Mouse (Mus musculus) kidney, embryonic 16.5 days (tissue): Measurements from ENCODE around the gene Arhgap45. TPM values are rescaled to one million over a fixed set of nuclear protein-coding genes. Genes with fewer than 3 reads are reported as not detected.
"Not testable (repeated sequence)": the region's sequence is repeated elsewhere in the genome, so short reads cannot be mapped to it uniquely, and the experiment has no call there.

Experiments used
- ATAC-seq: fragments of 200-750 bp; cut with Nextera tagmentation; 2 replicates; pipeline ENCODE4 v1.8.0; 2017; ENCODE audit warnings: moderate TSS enrichment; ENCODE audit not compliant: low FRiP score, low TSS enrichment
- H3K27ac ChIP-seq: fragments of 300-500 bp; sonication (generic); 2 replicates; pipeline ENCODE4 v1.5.1; 2014; ENCODE audit warnings: low read length
- H3K27me3 ChIP-seq: fragments of 300-500 bp; sonication (generic); 2 replicates; pipeline ENCODE4 v1.6.1; 2014; ENCODE audit warnings: low read length, control low read depth, mixed read lengths; ENCODE audit not compliant: insufficient read depth
- H3K36me3 ChIP-seq: fragments of 300-500 bp; sonication (generic); 2 replicates; pipeline ENCODE4 v1.6.1; 2014; ENCODE audit warnings: low read length, control low read depth, mixed read lengths; ENCODE audit not compliant: insufficient read depth
- H3K4me1 ChIP-seq: fragments of 300-500 bp; sonication (generic); 2 replicates; pipeline ENCODE4 v1.6.1; 2014; ENCODE audit warnings: low read length, control low read depth, mixed read lengths; ENCODE audit not compliant: insufficient read depth
- H3K4me2 ChIP-seq: fragments of 300-500 bp; sonication (generic); replicated peaks from 2 replicates; pipeline ENCODE4 v1.6.1; 2014; ENCODE audit warnings: low read depth, low read length
- H3K4me3 ChIP-seq: fragments of 300-500 bp; sonication (generic); 2 replicates; pipeline ENCODE4 v1.5.1; 2014; ENCODE audit warnings: mild to moderate bottlenecking, low read length
- H3K9ac ChIP-seq: fragments of 300-500 bp; sonication (generic); replicated peaks from 2 replicates; pipeline ENCODE4 v1.6.1; 2014; ENCODE audit warnings: low read length
- H3K9me3 ChIP-seq: fragments of 300-500 bp; sonication (generic); 2 replicates; pipeline ENCODE4 v1.6.1; 2016; ENCODE audit warnings: low read length, control low read depth
- WGBS: fragments of 180-500 bp; shearing (Covaris S2); extraction: QIAGEN DNeasy Blood & Tissue Kit; methylation state at CpG from one replicate; pipeline ENCODE4 v1.1.7; 2014; 5-methylcytosine and 5-hydroxymethylcytosine counted together
- polyA plus RNA-seq: library from polyadenylated mRNA; unstranded; fragments of >200 nt; fragmentation: Nextera tagmentation; extraction: Ambion mirVana; gene quantifications from 2 replicates; pipeline ENCODE4 v1.2.1, GENCODE M21; 2015

The Arhgap45 gene
- polyA plus RNA-seq, 1 experiment from 2014 or later = 11.3 TPM

- Histone ChIP-seq H3K9ac (no peak overlapping the region), H3K9me3 (no peaks in the 10 kb centered on the region), H3K36me3 (no peaks in the 10 kb centered on the region), H3K4me2 (no peak overlapping the region), H3K4me1 (peaks cover 39% of the 10 kb centered on the region), H3K27ac (peak overlapping the region; percentile 5; the same call in 1 of the 2 replicates), H3K4me3 (no peak overlapping the region), H3K27me3 (no peaks in the 10 kb centered on the region)
- ATAC-seq = no peak
- whole genome bisulfite sequencing = 69% methylated on average over 3 of the region's 3 CpGs
These were observed 32.4 kb downstream of the Arhgap45 start for GRCm38 (mm10) chr10:80048834-80049233.

- ATAC-seq = no peak
- H3K9ac ChIP-seq = no peak overlapping the region
- no peaks in the 10 kb centered on the region for H3K36me3 ChIP-seq
- no peak overlapping the region for H3K27ac ChIP-seq
- no peak overlapping the region for H3K4me2 ChIP-seq
- no peaks in the 10 kb centered on the region for H3K9me3 ChIP-seq
- H3K4me1 ChIP-seq = peaks cover 46% of the 10 kb centered on the region
- whole genome bisulfite sequencing = 31% methylated on average over 6 of the region's 6 CpGs
- no peaks in the 10 kb centered on the region for H3K27me3 ChIP-seq
- H3K4me3 ChIP-seq = no peak overlapping the region
These were observed 33.8 kb downstream of the Arhgap45 start for GRCm38 (mm10) chr10:80050244-80050643.

GRCm38 (mm10) chr10:80050885-80051617, 34.6 kb downstream of the Arhgap45 start:
- H3K4me3 ChIP-seq = no peak overlapping the region
- H3K9me3 ChIP-seq = no peaks in the 10 kb centered on the region
- H3K27ac ChIP-seq = peak overlapping the region; percentile 67
- WGBS = 31% methylated on average over 15 of the region's 15 CpGs
- H3K4me2 ChIP-seq = no peak overlapping the region
- H3K36me3 ChIP-seq = peaks cover 6% of the 10 kb centered on the region
- peak overlapping the region; percentile 48 for H3K9ac ChIP-seq
- no peak for ATAC-seq
- no peaks in the 10 kb centered on the region for H3K27me3 ChIP-seq
- peaks cover 53% of the 10 kb centered on the region for H3K4me1 ChIP-seq

DNA sequence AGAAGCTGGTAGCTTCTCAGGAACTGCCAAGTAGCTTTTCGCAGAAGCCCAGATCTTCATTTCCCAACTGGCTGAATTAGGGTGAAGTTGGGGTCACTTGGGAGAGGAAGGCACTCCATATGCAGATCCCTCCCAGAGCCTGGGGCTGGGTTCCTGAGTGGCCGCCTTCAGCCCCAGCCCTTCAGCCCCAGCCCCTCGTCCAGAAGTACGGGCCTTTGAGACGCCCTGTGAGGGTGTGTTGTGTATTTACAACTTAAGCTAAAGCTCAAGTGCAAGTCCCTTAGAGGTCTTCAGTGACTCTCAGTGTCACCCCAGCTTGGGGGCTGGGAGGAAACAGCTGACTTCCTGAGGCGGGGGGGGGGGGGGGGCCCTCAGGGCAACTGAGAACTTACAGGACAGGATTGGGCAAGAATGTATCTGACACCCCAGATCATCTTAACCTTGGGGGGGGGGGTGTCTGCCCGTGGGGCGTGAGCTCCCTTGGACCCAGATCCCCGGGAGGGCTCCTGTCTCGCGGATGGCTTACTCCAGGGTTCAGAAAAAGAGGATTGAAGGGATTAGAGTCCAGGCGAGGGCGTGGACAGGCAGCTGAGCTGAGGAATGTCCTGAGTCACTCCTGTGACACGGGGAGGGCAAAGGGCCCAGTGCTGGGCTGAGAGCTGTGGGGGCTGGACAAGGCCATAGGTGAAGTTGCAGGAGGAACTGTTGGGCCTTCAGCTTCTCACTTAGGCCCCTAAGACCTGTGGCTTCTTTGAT, 35.3 kb downstream of the Arhgap45 start:
- Histone ChIP-seq H3K4me1 (peaks cover 53% of the 10 kb centered on the region), H3K27ac (peak overlapping the region; percentile 67), H3K36me3 (peaks cover 12% of the 10 kb centered on the region), H3K4me3 (no peak overlapping the region), H3K4me2 (no peak overlapping the region), H3K27me3 (no peaks in the 10 kb centered on the region), H3K9ac (peak overlapping the region; percentile 48), H3K9me3 (no peaks in the 10 kb centered on the region)
- ATAC-seq = peak; percentile 12; the same call in 1 of the 2 replicates
- 40% methylated on average over 13 of the region's 14 CpGs for WGBS

DNA sequence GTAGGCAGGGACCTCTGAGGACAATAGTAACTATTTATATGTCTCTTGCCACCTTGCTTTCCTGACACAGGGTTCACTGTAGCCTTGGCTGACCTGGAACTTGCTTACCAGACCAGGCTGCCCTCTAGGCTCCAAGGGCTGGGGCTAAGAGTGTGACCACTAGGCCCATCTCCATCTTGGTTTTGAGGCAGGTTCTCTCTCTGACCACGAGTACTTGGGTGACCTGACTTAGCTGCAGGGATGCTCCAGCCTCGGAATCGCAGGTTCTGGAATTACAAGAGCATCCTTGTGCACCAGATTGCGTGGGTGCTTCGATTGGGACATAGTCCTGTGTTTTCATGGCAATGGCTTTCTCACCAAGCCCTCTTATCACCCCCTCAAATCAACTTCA, 35.9 kb downstream of the Arhgap45 start:
- Histone ChIP-seq H3K36me3 (peaks cover 17% of the 10 kb centered on the region), H3K4me1 (peaks cover 51% of the 10 kb centered on the region), H3K4me3 (no peak overlapping the region), H3K9me3 (no peaks in the 10 kb centered on the region), H3K9ac (peak overlapping the region; percentile 48), H3K4me2 (0 out of 2 replicates have a peak overlapping the region, but pooled peaks have one; percentile 61), H3K27me3 (no peaks in the 10 kb centered on the region), H3K27ac (peak overlapping the region; percentile 67)
- no peak for ATAC-seq
- WGBS = 86% methylated on average over 5 of the region's 5 CpGs

DNA sequence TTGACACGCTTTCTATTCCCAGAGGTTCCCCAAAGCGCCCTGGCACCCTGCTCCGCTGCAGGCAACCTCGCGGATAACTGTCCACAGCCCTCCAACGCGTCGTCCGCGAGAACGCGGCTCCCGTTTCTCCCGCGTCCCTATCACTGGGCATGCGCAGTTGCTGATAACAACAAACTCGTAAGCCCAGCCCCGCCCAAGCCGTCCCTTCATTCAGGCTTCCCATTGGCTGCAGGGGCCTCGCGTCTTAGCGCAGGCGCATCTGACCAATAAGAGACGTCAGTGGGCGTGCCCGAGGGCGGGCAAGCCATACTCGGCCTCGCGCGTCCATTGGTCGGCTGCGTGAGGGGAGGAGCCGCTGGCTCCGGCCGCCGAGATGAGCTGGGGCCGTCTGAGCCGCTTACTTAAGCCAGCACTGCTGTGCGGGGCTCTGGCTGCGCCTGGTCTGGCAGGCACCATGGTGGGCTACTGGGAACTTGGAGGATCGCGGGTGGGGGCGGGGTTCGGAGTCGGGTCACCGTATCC, 36.9 kb downstream of the Arhgap45 start:
- peak; percentile 97 for ATAC-seq

GRCm38 (mm10) chr10:80053831-80054815, 37.7 kb downstream of the Arhgap45 start:
- peak overlapping the region; percentile 86 for H3K4me2 ChIP-seq
- peaks cover 33% of the 10 kb centered on the region for H3K36me3 ChIP-seq
- H3K27ac ChIP-seq = peak overlapping the region; percentile 98
- H3K27me3 ChIP-seq = no peaks in the 10 kb centered on the region
- peak overlapping the region; percentile 95 for H3K9ac ChIP-seq
- peaks cover 43% of the 10 kb centered on the region for H3K4me1 ChIP-seq
- peak overlapping the region; percentile 81 for H3K4me3 ChIP-seq
- under 1% methylated on average over 77 of the region's 77 CpGs for WGBS
- no peaks in the 10 kb centered on the region for H3K9me3 ChIP-seq
- peak; percentile 50 for ATAC-seq

More for the DNA sequence above, 36.9 kb downstream of the Arhgap45 start:
- H3K27me3 ChIP-seq = no peaks in the 10 kb centered on the region
- WGBS = under 1% methylated on average over 47 of the region's 47 CpGs
- peaks cover 27% of the 10 kb centered on the region for H3K36me3 ChIP-seq
- H3K4me1 ChIP-seq = peaks cover 43% of the 10 kb centered on the region
- H3K9me3 ChIP-seq = no peaks in the 10 kb centered on the region
- H3K27ac ChIP-seq = peak overlapping the region; percentile 98
- peak overlapping the region; percentile 86 for H3K4me2 ChIP-seq
- H3K4me3 ChIP-seq = peak overlapping the region; percentile 81
- peak overlapping the region; percentile 95 for H3K9ac ChIP-seq

GRCm38 (mm10) chr10:80054911-80055310, 38.5 kb downstream of the Arhgap45 start:
- ATAC-seq, H3K27me3 ChIP-seq, H3K9me3 ChIP-seq: not testable (repeated sequence)
- peak overlapping the region; percentile 95 for H3K9ac ChIP-seq
- H3K4me2 ChIP-seq = peak overlapping the region; percentile 86
- 6% methylated on average over 2 of the region's 3 CpGs for WGBS
- peak overlapping the region; percentile 81 for H3K4me3 ChIP-seq
- peaks cover 40% of the 10 kb centered on the region for H3K36me3 ChIP-seq
- H3K4me1 ChIP-seq = peaks cover 43% of the 10 kb centered on the region
- peak overlapping the region; percentile 98; the same call in 1 of the 2 replicates for H3K27ac ChIP-seq

- Histone ChIP-seq H3K9ac (peak overlapping the region; percentile 95), H3K9me3 (no peaks in the 10 kb centered on the region), H3K4me1 (peaks cover 39% of the 10 kb centered on the region), H3K27me3 (no peaks in the 10 kb centered on the region), H3K36me3 (peaks cover 42% of the 10 kb centered on the region), H3K27ac (no peak overlapping the region), H3K4me3 (peak overlapping the region; percentile 81), H3K4me2 (peak overlapping the region; percentile 86)
- 76% methylated on average over 5 of the region's 5 CpGs for WGBS
- no peak for ATAC-seq
These were observed 38.9 kb downstream of the Arhgap45 start for GRCm38 (mm10) chr10:80055364-80055763.
